Mouse (Mus musculus): Measurements from ENCODE around the gene Glis3. TPM values are rescaled to one million over a fixed set of nuclear protein-coding genes. Genes with fewer than 3 reads are reported as not detected.

Glis3 gene
- polyA plus RNA-seq, 1 experiment from 2014 or later: 0.85 TPM

DNA sequence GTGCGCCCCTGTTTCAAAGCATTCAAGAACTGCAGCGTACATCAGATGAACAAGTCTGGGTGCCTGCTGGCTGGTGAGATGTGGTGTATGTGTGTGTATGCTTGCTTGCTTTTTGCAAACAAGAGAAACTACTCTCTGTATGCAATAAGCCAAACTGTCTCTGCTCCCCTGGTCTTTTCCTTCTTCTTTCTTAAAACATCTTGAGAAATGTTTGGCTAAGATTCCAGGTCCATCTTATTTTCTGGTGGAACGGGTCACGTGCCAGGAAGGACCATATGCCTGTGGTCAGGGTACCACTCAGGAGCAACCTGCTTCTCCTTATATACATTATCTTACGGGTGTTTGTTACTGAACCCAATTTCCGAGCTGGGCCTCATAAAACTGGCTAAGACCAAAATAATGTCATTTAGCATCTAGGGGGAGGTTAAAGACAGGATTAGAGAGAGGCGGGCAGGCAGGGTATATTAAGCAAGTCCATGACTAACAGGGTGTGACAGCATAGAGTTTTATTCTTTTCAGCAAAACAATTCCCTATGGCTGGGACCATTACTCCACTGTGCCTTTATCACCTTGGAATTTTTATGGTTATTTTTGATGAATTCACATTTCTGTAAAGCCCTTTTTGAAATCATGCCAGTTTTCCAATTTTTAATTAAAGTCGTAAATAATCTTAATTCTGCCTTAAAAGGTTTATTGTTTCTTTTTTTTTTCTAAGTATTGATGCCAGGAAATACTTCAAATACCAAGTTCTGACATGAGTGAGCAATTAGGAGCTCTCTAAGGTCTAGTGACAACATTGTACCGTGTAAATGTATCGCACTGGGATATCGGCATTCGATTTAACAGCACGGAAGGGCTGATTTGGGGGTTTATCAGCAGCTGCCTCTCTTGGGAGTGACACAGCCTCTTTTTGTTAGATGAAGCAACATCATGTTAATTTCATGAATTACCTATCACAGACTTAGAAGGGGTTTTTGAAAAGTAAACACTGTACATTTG, 328.5 kb downstream of the Glis3 start:
- DNase-seq (ENCODE audit: low spot score): no peak
- 63% methylated on average over 13 of the region's 13 CpGs for WGBS

DNA sequence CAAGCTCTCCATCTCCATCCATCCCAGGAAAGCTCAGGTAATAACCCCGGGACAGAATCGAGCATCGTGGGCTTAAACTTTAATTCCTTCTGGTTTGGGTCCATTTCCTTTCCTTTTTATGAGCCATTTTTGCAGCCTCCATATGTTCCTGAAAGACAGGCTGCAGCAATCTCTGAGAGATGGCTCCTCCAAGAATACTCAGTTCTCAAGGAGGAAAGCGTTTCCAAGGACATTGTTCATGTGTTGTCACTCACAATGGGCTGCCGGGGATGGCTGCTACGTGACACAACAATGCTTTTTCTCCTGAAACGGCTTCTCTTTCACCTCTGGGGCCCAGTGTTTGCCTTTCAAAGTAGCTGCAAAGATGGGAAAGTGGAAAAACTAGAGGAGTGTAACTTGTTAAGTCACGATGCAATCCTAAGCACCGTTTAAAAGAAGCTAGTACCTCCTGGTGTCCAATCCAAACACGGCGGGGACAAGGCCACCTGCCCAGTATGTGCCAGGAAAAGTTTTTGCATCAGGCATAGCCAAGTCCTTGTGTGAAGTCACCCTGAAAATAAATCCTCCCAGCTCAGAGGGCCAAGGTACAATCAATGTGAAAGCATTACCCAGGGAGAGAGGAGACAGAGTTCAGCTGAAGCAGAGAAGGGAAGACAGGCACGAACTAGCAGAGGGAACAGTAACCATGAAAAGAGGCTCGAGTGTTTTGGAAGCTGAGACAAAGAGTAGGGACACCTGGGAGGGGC, 332.6 kb downstream of the Glis3 start:
- 47% methylated on average over 13 of the region's 13 CpGs for WGBS
- no peaks in the 10 kb centered on the region for H3K9me3 ChIP-seq (ENCODE audit: control insufficient read depth, low read length)
- H3K4me3 ChIP-seq (ENCODE audit: low read depth, low read length): no peak overlapping the region
- no peaks in the 10 kb centered on the region for H3K27me3 ChIP-seq (ENCODE audit: control insufficient read depth, insufficient read depth, low read length)
- no peak overlapping the region for H3K4me2 ChIP-seq (replicated peaks; ENCODE audit: low read depth)
- ATAC-seq (ENCODE audit: low FRiP score, low TSS enrichment): no peak
- no peaks in the 10 kb centered on the region for H3K36me3 ChIP-seq (ENCODE audit: control insufficient read depth, insufficient read depth, low read length)
- 0 out of 2 replicates have a peak, but pooled peaks have one; percentile 8 for TF ChIP-seq CTCF (IDR thresholded peaks at IDR 0.05; ENCODE audit: low read depth)
- TF ChIP-seq EP300 (optimal IDR thresholded peaks at IDR 0.05): no peak
- no peak overlapping the region for H3K9ac ChIP-seq (ENCODE audit: low read length)
- no peaks in the 10 kb centered on the region for H3K4me1 ChIP-seq (replicated peaks; ENCODE audit: control insufficient read depth, insufficient read depth)
- no peak for DNase-seq (ENCODE audit: low spot score)
- no peak overlapping the region for H3K27ac ChIP-seq (replicated peaks)

More for the DNA sequence above, 328.5 kb downstream of the Glis3 start:
- H3K4me1 ChIP-seq (replicated peaks; ENCODE audit: control insufficient read depth, insufficient read depth): no peaks in the 10 kb centered on the region
- H3K9ac ChIP-seq (ENCODE audit: low read length): no peak overlapping the region
- H3K4me2 ChIP-seq (replicated peaks; ENCODE audit: low read depth): no peak overlapping the region
- no peaks in the 10 kb centered on the region for H3K36me3 ChIP-seq (ENCODE audit: control insufficient read depth, insufficient read depth, low read length)
- H3K27me3 ChIP-seq (ENCODE audit: control insufficient read depth, insufficient read depth, low read length): no peaks in the 10 kb centered on the region
- H3K4me3 ChIP-seq (ENCODE audit: low read depth, low read length): no peak overlapping the region
- TF ChIP-seq CTCF (IDR thresholded peaks at IDR 0.05; ENCODE audit: low read depth) (no peak), EP300 (optimal IDR thresholded peaks at IDR 0.05) (no peak)
- H3K9me3 ChIP-seq (ENCODE audit: control insufficient read depth, low read length): no peaks in the 10 kb centered on the region
- ATAC-seq (ENCODE audit: low FRiP score, low TSS enrichment): no peak
- no peak overlapping the region for H3K27ac ChIP-seq (replicated peaks)

DNA sequence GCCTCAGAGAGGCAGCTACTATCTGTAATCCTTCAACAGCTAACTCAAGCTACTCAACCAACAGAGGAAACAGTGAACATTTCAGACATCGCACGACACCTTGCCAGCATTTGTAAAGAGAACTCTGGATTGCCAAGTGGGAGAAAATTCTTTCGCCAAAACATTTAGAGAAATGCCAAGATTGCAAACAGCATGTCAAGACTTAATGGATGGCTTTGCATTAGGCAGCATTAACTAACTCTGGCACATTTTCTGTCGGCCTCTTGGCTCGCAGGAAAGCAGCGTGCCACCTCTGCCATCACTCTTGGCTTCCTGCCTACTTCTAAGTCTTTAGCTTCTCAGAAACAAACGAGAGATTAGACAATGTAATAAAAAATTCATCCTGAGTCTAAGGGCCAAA, 336.2 kb downstream of the Glis3 start:
- 37% methylated on average over 7 of the region's 7 CpGs for WGBS
- Histone ChIP-seq H3K27ac (replicated peaks) (no peak overlapping the region), H3K4me3 (ENCODE audit: low read depth, low read length) (no peak overlapping the region), H3K27me3 (ENCODE audit: control insufficient read depth, insufficient read depth, low read length) (no peaks in the 10 kb centered on the region), H3K4me2 (replicated peaks; ENCODE audit: low read depth) (no peak overlapping the region), H3K36me3 (ENCODE audit: control insufficient read depth, insufficient read depth, low read length) (no peaks in the 10 kb centered on the region), H3K4me1 (replicated peaks; ENCODE audit: control insufficient read depth, insufficient read depth) (no peaks in the 10 kb centered on the region), H3K9me3 (ENCODE audit: control insufficient read depth, low read length) (no peaks in the 10 kb centered on the region), H3K9ac (ENCODE audit: low read length) (no peak overlapping the region)
- no peak for ATAC-seq (ENCODE audit: low FRiP score, low TSS enrichment)
- no peak for DNase-seq (ENCODE audit: low spot score)
- TF ChIP-seq EP300 (optimal IDR thresholded peaks at IDR 0.05) (no peak), CTCF (IDR thresholded peaks at IDR 0.05; ENCODE audit: low read depth) (no peak)

DNA sequence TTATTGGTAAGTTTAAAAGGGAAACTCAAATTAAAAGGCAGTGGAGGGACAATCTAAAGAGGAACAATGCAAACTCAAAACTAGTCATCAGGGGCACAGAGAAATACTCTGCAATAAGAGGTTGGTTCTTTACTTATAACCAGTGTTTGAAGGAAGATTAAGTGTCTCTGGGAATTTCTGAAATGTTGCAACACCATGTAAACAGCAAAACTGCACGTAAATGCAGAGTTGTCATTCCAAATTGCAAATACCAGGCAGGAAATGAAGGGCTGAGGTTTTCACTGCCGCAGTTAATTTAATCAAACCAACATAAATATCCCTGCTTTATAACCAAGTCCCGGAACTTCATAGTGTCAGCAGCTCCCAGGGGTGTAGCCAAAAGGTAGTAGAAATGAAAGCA, 342.3 kb downstream of the Glis3 start:
- no peak overlapping the region for H3K9ac ChIP-seq (ENCODE audit: low read length)
- DNase-seq (ENCODE audit: low spot score) (no peak), ATAC-seq (ENCODE audit: low FRiP score, low TSS enrichment) (no peak)
- no peaks in the 10 kb centered on the region for H3K9me3 ChIP-seq (ENCODE audit: control insufficient read depth, low read length)
- H3K27me3 ChIP-seq (ENCODE audit: control insufficient read depth, insufficient read depth, low read length): no peaks in the 10 kb centered on the region
- H3K27ac ChIP-seq (replicated peaks): no peak overlapping the region
- TF ChIP-seq EP300 (optimal IDR thresholded peaks at IDR 0.05) (no peak), CTCF (IDR thresholded peaks at IDR 0.05; ENCODE audit: low read depth) (no peak)
- no peaks in the 10 kb centered on the region for H3K36me3 ChIP-seq (ENCODE audit: control insufficient read depth, insufficient read depth, low read length)
- H3K4me2 ChIP-seq (replicated peaks; ENCODE audit: low read depth): no peak overlapping the region
- H3K4me3 ChIP-seq (ENCODE audit: low read depth, low read length): no peak overlapping the region
- no peaks in the 10 kb centered on the region for H3K4me1 ChIP-seq (replicated peaks; ENCODE audit: control insufficient read depth, insufficient read depth)
- WGBS: 49% methylated on average over 3 of the region's 3 CpGs

DNA sequence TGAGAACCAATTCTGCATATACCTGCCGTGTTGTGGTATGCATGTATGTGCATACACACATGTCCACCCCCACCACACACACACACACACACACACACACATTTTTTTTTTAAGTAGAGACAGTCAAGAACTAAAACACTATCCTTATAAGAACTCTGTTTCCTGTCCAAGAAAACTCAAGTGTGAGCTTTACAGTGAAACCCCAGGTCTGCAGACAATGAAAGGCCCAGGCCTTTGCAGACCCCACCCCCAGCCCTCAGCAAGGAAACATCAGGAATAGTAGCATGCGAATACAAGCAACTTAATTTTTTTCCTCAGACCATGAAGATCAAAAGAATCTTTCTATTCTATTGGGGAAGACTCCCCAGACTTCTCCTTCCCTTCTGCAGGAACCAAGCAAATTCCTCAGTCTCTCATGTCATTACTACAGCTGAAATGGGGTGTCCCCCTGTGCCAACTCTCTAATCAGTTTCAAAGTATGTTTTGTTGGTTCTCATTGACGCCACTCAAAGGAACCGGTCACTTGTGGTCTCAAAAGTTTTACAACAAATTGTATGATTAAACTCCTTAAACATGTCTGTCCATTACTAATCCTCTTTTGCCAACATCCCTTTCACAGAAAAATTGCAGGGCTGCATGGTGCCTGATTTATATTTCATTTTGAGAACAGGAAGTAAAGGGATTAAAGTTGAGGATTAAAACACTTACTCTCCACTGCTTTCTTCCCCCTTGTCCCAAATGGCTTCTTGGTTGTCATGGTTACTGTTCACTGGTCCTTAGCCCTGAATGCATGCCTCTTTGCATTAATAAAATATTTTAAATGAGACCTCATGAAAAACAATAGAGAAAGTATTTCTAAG, 343.0 kb downstream of the Glis3 start:
- ATAC-seq (ENCODE audit: low FRiP score, low TSS enrichment) (no peak), DNase-seq (ENCODE audit: low spot score) (no peak)
- WGBS: 61% methylated on average over 4 of the region's 4 CpGs

More for the DNA sequence above, 343.0 kb downstream of the Glis3 start:
- Histone ChIP-seq H3K27ac (replicated peaks) (no peak overlapping the region), H3K4me1 (replicated peaks; ENCODE audit: control insufficient read depth, insufficient read depth) (no peaks in the 10 kb centered on the region), H3K9ac (ENCODE audit: low read length) (no peak overlapping the region), H3K4me3 (ENCODE audit: low read depth, low read length) (no peak overlapping the region), H3K9me3 (ENCODE audit: control insufficient read depth, low read length) (no peaks in the 10 kb centered on the region), H3K36me3 (ENCODE audit: control insufficient read depth, insufficient read depth, low read length) (no peaks in the 10 kb centered on the region), H3K27me3 (ENCODE audit: control insufficient read depth, insufficient read depth, low read length) (no peaks in the 10 kb centered on the region), H3K4me2 (replicated peaks; ENCODE audit: low read depth) (no peak overlapping the region)
- TF ChIP-seq CTCF (IDR thresholded peaks at IDR 0.05; ENCODE audit: low read depth) (no peak), EP300 (optimal IDR thresholded peaks at IDR 0.05) (no peak)

All from stomach, postnatal 0 days (tissue).